19 mouse cellular contexts compared by ENCODE assay signal in genomic region chr17:78304059-78304458, GRCm38 (mm10).
DNase-seq lines count a peak whose midpoint lies in the region; ATAC-seq and TF ChIP-seq lines count a peak whose summit lies in the region.
"Had no signal": no experiment of that assay in that cellular context is flagged by ENCODE, and none has a peak within 500 bp of the region (broad histone marks: within the 10 kb centered on the region; RNA-seq: fewer than 3 reads in every experiment).

No protein-coding gene starts in this region.

- DNase-seq in frontal cortex, postnatal 14 days (ENCODE audit: low spot score in 2 of 2) = no peak
- peak; percentile 32 to 33 for DNase-seq in right cerebral cortex, adult 2 months (ENCODE audit: low spot score in 2 of 2)
- DNase-seq in right cerebral cortex, postnatal 4 days = no peak
- DNase-seq in thymus, adult 2 months = no peak
- DNase-seq: B cell, adult 2 months; cerebellum, adult 11 months; cerebellum, adult 8-10 months; cerebellum, postnatal 14 days; gastrocnemius, adult 2 months; gastrocnemius, postnatal 25 days had no signal

- H3K36me3 ChIP-seq in thymus, adult 2 months (ENCODE audit: control insufficient read depth, insufficient read depth, low read length) = no peaks in the 10 kb centered on the region

- peak; percentile 89 for ATAC-seq in frontal cortex, adult (ENCODE audit: low TSS enrichment)
- peak; percentile 48 for ATAC-seq in inflammation-experienced regulatory T-cells, adult 6 months
- ATAC-seq in megakaryocyte, adult 5-6 weeks (ENCODE audit: poor library complexity, severe bottlenecking) = no peak
- ATAC-seq: forebrain, embryonic 16.5 days had no signal

- no peaks in the 10 kb centered on the region; the same call in 1 of the 2 replicates for H3K4me1 ChIP-seq in thymus, adult 2 months (replicated peaks; ENCODE audit: control insufficient read depth, insufficient read depth, low read length)
- H3K4me1 ChIP-seq: forebrain, embryonic 12.5 days had no signal

- no peak for TF ChIP-seq CTCF in thymus, adult 2 months (IDR thresholded peaks at IDR 0.05; ENCODE audit: borderline replicate concordance, control insufficient read depth, extremely low read depth, insufficient read depth, low read length, poor library complexity)

- 95% methylated on average over 13 of the region's 13 CpGs for WGBS in thymus, adult 2 months

- H3K27ac ChIP-seq in thymus, adult 2 months (ENCODE audit: control insufficient read depth, insufficient read depth, low read length) = no peak overlapping the region
- H3K27ac ChIP-seq: embryonic facial prominence, embryonic 12.5 days; forebrain, embryonic 12.5 days; gastrocnemius, adult 2 months; hindbrain, embryonic 10.5 days; hindbrain, embryonic 14.5 days had no signal

- no peaks in the 10 kb centered on the region for H3K27me3 ChIP-seq in thymus, adult 2 months (ENCODE audit: control insufficient read depth, insufficient read depth, low read length)
- H3K27me3 ChIP-seq: embryonic facial prominence, embryonic 12.5 days; forebrain, embryonic 12.5 days had no signal

- no peak overlapping the region for H3K4me3 ChIP-seq in thymus, adult 2 months (ENCODE audit: control insufficient read depth, insufficient read depth, low read length)
- H3K4me3 ChIP-seq: embryonic facial prominence, embryonic 12.5 days; forebrain, embryonic 12.5 days; gastrocnemius, adult 2 months; heart, embryonic 12.5 days; hindbrain, embryonic 10.5 days had no signal

- no peak for TF ChIP-seq POLR2A in thymus, adult 2 months (IDR thresholded peaks at IDR 0.05; ENCODE audit: control insufficient read depth, extremely low read depth, insufficient read depth, low read length, poor library complexity)

Comparison
In these comparisons a context has a peak if more than half of its experiments do, and no peak if none do; other contexts are left out.
1. DNase-seq: peak in right cerebral cortex, adult 2 months (2 of 2); none in frontal cortex, postnatal 14 days (0 of 2), right cerebral cortex, postnatal 4 days (single experiment) and thymus, adult 2 months (single experiment).